Mouse (Mus musculus) c-Kit-positive CD71-negative TER-119-negative erythroid progenitor cells, embryonic 14.5 days (primary cell): ENCODE results near the gene Olfr698.
"Not testable (repeated sequence)": the region's sequence is repeated elsewhere in the genome, so short reads cannot be mapped to it uniquely, and the experiment has no call there.

ENCODE experiments used
- DNase-seq: peaks from one replicate; pipeline ENCODE4 v3.0.0-alpha.2; 2013; ENCODE audit warnings: low read depth

Gene Olfr698

GRCm38 (mm10) chr7:106755297-106755696, at the start of gene Olfr698:
Gene Olfr698, minus strand, starts transcription at chr7:106755397.
- DNase-seq, result no peak

GRCm38 (mm10) chr7:106793098-106793497, 37.9 kb upstream of the Olfr698 start, which contains the start of gene Olfr699:
Gene Olfr699, minus strand, starts transcription at chr7:106793198.
- DNase-seq, result no peak

- no peak for DNase-seq
Observed at GRCm38 (mm10) chr7:106788330-106788729, 33.1 kb upstream of the Olfr698 start.

DNA sequence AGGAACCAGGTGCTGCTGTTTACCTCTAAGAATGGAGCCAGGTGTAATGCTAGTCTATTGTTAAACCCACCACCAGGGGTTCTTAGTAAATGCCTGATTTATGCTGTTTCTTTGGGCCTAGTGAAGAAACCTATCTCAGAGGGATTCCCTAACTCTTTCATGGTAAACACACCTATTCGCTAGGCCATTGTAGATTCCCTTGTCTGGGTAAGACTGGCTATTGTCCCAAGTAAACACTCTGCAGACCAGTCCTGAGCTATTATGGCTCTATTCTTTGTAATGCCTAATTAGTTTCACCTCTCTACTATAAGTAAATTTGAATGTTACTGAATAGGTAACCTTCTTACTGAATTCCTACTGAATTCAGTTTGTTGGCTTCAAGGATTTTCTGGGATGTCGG, 5.8 kb upstream of the Olfr698 start:
- not testable (repeated sequence) for DNase-seq

DNA sequence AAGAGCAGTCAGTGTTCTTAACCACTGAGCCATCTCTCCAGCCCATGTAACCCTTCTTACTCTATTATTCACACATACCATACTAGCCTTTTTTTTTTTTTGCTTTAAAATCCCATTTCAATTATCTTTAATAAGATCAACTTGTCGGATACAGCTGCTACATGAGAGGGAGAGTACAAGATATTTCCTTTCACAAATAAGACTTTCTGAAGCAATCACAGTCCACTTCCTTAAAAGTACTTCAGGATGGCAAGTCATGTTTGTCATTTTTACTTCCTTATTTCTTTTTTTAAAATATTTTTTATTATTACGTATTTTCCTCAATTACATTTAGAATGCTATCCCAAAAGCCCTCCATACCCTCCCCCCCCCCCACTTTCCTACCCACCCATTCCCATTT, 3.6 kb upstream of the Olfr698 start:
- no peak for DNase-seq

DNA sequence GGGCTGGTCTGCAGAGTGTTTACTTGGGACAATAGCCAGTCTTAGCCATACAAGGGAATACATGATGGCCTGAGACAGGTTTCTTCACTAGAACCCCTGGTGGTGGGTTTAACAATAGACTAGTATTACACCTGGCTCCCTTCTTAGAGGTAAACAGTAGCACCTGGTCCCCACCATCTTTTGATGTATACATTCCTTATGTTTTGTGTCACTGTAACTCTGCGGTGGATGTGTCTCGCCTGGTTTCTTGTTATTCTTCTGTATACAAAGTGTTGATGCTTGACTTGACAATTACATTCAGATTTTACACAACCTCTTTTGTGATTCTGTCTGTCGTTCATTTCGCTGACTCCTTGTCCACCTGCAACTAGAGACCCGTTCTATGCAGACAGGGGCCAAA, 9.4 kb downstream of the Olfr698 start:
- DNase-seq, result no peak

- DNase-seq, result no peak
Observed at GRCm38 (mm10) chr7:106742343-106742742, 12.9 kb downstream of the Olfr698 start, which contains the start of gene Olfr697. Gene Olfr697, minus strand, starts transcription at chr7:106742443.

GRCm38 (mm10) chr7:106737028-106737427, 18.2 kb downstream of the Olfr698 start:
- no peak for DNase-seq

DNA sequence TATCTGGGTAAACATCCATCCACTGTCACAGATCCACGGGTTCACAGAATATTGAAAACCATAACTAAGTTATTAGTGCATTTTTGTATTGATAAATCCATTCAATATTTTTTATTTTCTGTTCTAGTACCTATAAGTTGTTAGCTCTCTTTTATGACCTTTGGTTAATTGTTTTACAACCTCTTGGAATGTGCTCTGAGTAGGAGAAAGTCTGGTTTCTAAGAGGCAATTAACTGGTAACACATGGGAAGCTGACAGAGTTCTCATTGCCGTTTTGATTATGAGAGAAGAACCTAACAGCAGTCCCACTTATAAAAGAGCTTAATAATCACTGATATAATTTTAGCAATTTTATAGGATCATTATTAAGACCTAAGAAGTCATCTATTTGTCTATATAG, 21.5 kb downstream of the Olfr698 start:
- no peak for DNase-seq

GRCm38 (mm10) chr7:106725654-106726053, 29.5 kb downstream of the Olfr698 start:
- not testable (repeated sequence) for DNase-seq

GRCm38 (mm10) chr7:106716296-106716695, 38.9 kb downstream of the Olfr698 start, which contains the start of gene Olfr695:
Gene Olfr695, minus strand, starts transcription at chr7:106716396.
- no peak for DNase-seq

GRCm38 (mm10) chr7:106711463-106711862, 43.7 kb downstream of the Olfr698 start:
- no peak for DNase-seq

GRCm38 (mm10) chr7:106707705-106708104, 47.5 kb downstream of the Olfr698 start:
- not testable (repeated sequence) for DNase-seq
